Mouse (Mus musculus): Measurements from ENCODE around the gene Trim65.

- no peak for TF ChIP-seq CHD2 (IDR thresholded peaks at IDR 0.05; ENCODE audit: low read depth, low read length)
- no peak for TF ChIP-seq MAFK (IDR thresholded peaks at IDR 0.05; ENCODE audit: insufficient read depth, low read depth, low read length)
- no peak for TF ChIP-seq HCFC1 (IDR thresholded peaks at IDR 0.05; ENCODE audit: borderline replicate concordance, insufficient read depth, low read length)
- no peak for TF ChIP-seq ZNF384 (IDR thresholded peaks at IDR 0.05; ENCODE audit: low read depth, low read length)
- no peak for TF ChIP-seq ZC3H11A (IDR thresholded peaks at IDR 0.05; ENCODE audit: borderline replicate concordance, low read depth, low read length)
These were observed 1.7 kb downstream of the Trim65 start for GRCm38 (mm10) chr11:116129091-116129790.

Data from ES-E14 (cell line).